Mouse (Mus musculus): Measurements from ENCODE around the gene Gm1123. TPM values are rescaled to one million over a fixed set of nuclear protein-coding genes. Genes with fewer than 3 reads are reported as not detected.

Gene Gm1123
- total RNA-seq, 1 experiment, result not detected

DNA sequence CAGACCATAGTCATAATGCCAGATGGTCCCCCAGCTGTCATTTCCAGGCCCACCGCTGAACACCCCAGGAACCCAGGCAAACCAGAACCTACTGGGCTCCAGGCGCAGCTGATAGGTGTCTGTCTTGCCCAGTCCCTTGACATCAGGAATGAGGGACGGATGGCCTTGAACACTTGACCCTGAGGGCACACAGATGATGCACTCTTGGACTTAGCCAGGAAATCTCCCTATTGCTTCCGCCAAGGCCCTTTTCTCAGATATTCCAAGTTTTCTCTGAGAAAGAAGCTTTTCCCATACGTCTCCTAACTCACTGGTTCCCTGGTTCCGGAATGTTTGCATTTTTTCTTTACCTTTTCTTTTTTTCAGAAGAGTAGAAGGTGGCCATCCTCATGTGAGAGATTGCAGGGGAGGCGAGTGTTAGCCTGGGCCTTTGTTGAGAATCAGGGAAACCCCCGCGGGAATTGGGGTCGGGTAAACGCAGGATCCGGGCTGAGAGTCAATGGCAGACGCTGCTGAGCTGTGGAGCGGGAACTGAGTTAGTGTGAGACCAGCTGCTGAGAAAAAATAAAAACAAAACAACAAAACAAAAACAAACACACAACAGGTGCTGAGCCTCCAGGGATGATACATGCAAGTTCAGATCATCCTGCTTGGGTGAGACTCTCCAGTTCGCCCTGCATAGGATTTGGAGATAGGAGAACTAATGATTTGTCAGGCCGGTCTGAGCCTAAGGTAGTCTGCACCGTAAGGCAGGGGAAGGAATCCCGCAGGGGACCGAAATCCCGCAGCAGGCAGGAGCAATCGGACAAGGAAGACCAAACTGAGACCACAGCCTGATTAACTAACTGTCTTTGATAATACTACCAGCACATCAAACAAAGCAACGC lies 73.7 kb downstream of the Gm1123 start:
- no peak for DNase-seq (ENCODE audit: low read depth, low spot score)
- Histone ChIP-seq H3K9ac (ENCODE audit: insufficient read depth, low read depth, low read length, poor library complexity, severe bottlenecking) (no peak overlapping the region), H3K9me3 (ENCODE audit: control insufficient read depth, insufficient read depth, low read depth, low read length) (no peaks in the 10 kb centered on the region), H3K27ac (ENCODE audit: insufficient read depth, low read depth, low read length, poor library complexity, severe bottlenecking) (no peak overlapping the region), H3K4me3 (ENCODE audit: insufficient read depth in 1 of 2, low read depth in 1 of 2, low read length in 2 of 2, poor library complexity in 1 of 2, severe bottlenecking in 1 of 2) (no peak overlapping the region), H3K36me3 (ENCODE audit: control insufficient read depth, insufficient read depth, low read length, poor library complexity, severe bottlenecking) (no peaks in the 10 kb centered on the region), H3K4me1 (ENCODE audit: control insufficient read depth in 2 of 2, insufficient read depth in 2 of 2, low read length in 2 of 2, poor library complexity in 1 of 2) (no peaks in the 10 kb centered on the region)
- in situ Hi-C loops (cut with MboI; ENCODE audit: low sequenced_read_pairs in 2 of 2, unreplicated experiment in 2 of 2), result no loop called here
- TF ChIP-seq MAFK (IDR thresholded peaks at IDR 0.05; ENCODE audit: insufficient read depth, low read depth, low read length), result no peak
- no peak for TF ChIP-seq CHD2 (IDR thresholded peaks at IDR 0.05; ENCODE audit: low read depth, low read length)
- no peak for TF ChIP-seq HCFC1 (IDR thresholded peaks at IDR 0.05; ENCODE audit: borderline replicate concordance, insufficient read depth, low read length)
- no peak for TF ChIP-seq ZNF384 (IDR thresholded peaks at IDR 0.05; ENCODE audit: low read depth, low read length)
- TF ChIP-seq ZC3H11A (IDR thresholded peaks at IDR 0.05; ENCODE audit: borderline replicate concordance, low read depth, low read length), result no peak

- DNase-seq (ENCODE audit: low read depth, low spot score), result no peak
- no peaks in the 10 kb centered on the region for H3K36me3 ChIP-seq (ENCODE audit: control insufficient read depth, insufficient read depth, low read length, poor library complexity, severe bottlenecking)
- H3K4me3 ChIP-seq (ENCODE audit: insufficient read depth in 1 of 2, low read depth in 1 of 2, low read length in 2 of 2, poor library complexity in 1 of 2, severe bottlenecking in 1 of 2), result no peak overlapping the region
- no peak overlapping the region for H3K9ac ChIP-seq (ENCODE audit: insufficient read depth, low read depth, low read length, poor library complexity, severe bottlenecking)
- in situ Hi-C loops (cut with MboI; ENCODE audit: low sequenced_read_pairs in 2 of 2, unreplicated experiment in 2 of 2), result no loop called here
- no peaks in the 10 kb centered on the region for H3K9me3 ChIP-seq (ENCODE audit: control insufficient read depth, insufficient read depth, low read depth, low read length)
- no peaks in the 10 kb centered on the region for H3K4me1 ChIP-seq (ENCODE audit: control insufficient read depth in 2 of 2, insufficient read depth in 2 of 2, low read length in 2 of 2, poor library complexity in 1 of 2)
- TF ChIP-seq ZC3H11A (IDR thresholded peaks at IDR 0.05; ENCODE audit: borderline replicate concordance, low read depth, low read length), result no peak
- TF ChIP-seq HCFC1 (IDR thresholded peaks at IDR 0.05; ENCODE audit: borderline replicate concordance, insufficient read depth, low read length), result no peak
- no peak for TF ChIP-seq CHD2 (IDR thresholded peaks at IDR 0.05; ENCODE audit: low read depth, low read length)
- no peak for TF ChIP-seq ZNF384 (IDR thresholded peaks at IDR 0.05; ENCODE audit: low read depth, low read length)
- TF ChIP-seq MAFK (IDR thresholded peaks at IDR 0.05; ENCODE audit: insufficient read depth, low read depth, low read length), result no peak
- H3K27ac ChIP-seq (ENCODE audit: insufficient read depth, low read depth, low read length, poor library complexity, severe bottlenecking), result no peak overlapping the region
These were observed 75.2 kb downstream of the Gm1123 start for GRCm38 (mm10) chr9:98960348-98960747.

GRCm38 (mm10) chr9:98959851-98960250 lies 75.7 kb downstream of the Gm1123 start:
- TF ChIP-seq ZC3H11A (IDR thresholded peaks at IDR 0.05; ENCODE audit: borderline replicate concordance, low read depth, low read length), result no peak
- no peak for TF ChIP-seq MAFK (IDR thresholded peaks at IDR 0.05; ENCODE audit: insufficient read depth, low read depth, low read length)
- no peak for TF ChIP-seq HCFC1 (IDR thresholded peaks at IDR 0.05; ENCODE audit: borderline replicate concordance, insufficient read depth, low read length)
- no peak for TF ChIP-seq CHD2 (IDR thresholded peaks at IDR 0.05; ENCODE audit: low read depth, low read length)
- no peak for TF ChIP-seq ZNF384 (IDR thresholded peaks at IDR 0.05; ENCODE audit: low read depth, low read length)
- Histone ChIP-seq H3K9me3 (ENCODE audit: control insufficient read depth, insufficient read depth, low read depth, low read length) (no peaks in the 10 kb centered on the region), H3K4me1 (ENCODE audit: control insufficient read depth in 2 of 2, insufficient read depth in 2 of 2, low read length in 2 of 2, poor library complexity in 1 of 2) (no peaks in the 10 kb centered on the region), H3K36me3 (ENCODE audit: control insufficient read depth, insufficient read depth, low read length, poor library complexity, severe bottlenecking) (no peaks in the 10 kb centered on the region), H3K27ac (ENCODE audit: insufficient read depth, low read depth, low read length, poor library complexity, severe bottlenecking) (no peak overlapping the region), H3K9ac (ENCODE audit: insufficient read depth, low read depth, low read length, poor library complexity, severe bottlenecking) (no peak overlapping the region), H3K4me3 (ENCODE audit: insufficient read depth in 1 of 2, low read depth in 1 of 2, low read length in 2 of 2, poor library complexity in 1 of 2, severe bottlenecking in 1 of 2) (no peak overlapping the region)
- in situ Hi-C loops (cut with MboI; ENCODE audit: low sequenced_read_pairs in 2 of 2, unreplicated experiment in 2 of 2), result loop anchor here in 1 of 2 experiments (10.0 kb wide), 1 partner anchor 915 kb away; the partner anchor contains the start of gene Sox14
- no peak for DNase-seq (ENCODE audit: low read depth, low spot score)

GRCm38 (mm10) chr9:98958628-98959027 lies 76.9 kb downstream of the Gm1123 start:
- no peak for TF ChIP-seq MAFK (IDR thresholded peaks at IDR 0.05; ENCODE audit: insufficient read depth, low read depth, low read length)
- no peak for TF ChIP-seq ZC3H11A (IDR thresholded peaks at IDR 0.05; ENCODE audit: borderline replicate concordance, low read depth, low read length)
- no peak for TF ChIP-seq HCFC1 (IDR thresholded peaks at IDR 0.05; ENCODE audit: borderline replicate concordance, insufficient read depth, low read length)
- TF ChIP-seq ZNF384 (IDR thresholded peaks at IDR 0.05; ENCODE audit: low read depth, low read length), result no peak
- TF ChIP-seq CHD2 (IDR thresholded peaks at IDR 0.05; ENCODE audit: low read depth, low read length), result no peak
- H3K36me3 ChIP-seq (ENCODE audit: control insufficient read depth, insufficient read depth, low read length, poor library complexity, severe bottlenecking), result no peaks in the 10 kb centered on the region
- in situ Hi-C loops (cut with MboI; ENCODE audit: low sequenced_read_pairs in 2 of 2, unreplicated experiment in 2 of 2), result loop anchor here in 1 of 2 experiments (10.0 kb wide), 1 partner anchor 916 kb away; the partner anchor contains the start of gene Sox14
- H3K27ac ChIP-seq (ENCODE audit: insufficient read depth, low read depth, low read length, poor library complexity, severe bottlenecking), result no peak overlapping the region
- no peak for DNase-seq (ENCODE audit: low read depth, low spot score)
- H3K9me3 ChIP-seq (ENCODE audit: control insufficient read depth, insufficient read depth, low read depth, low read length), result no peaks in the 10 kb centered on the region
- no peak overlapping the region for H3K4me3 ChIP-seq (ENCODE audit: insufficient read depth in 1 of 2, low read depth in 1 of 2, low read length in 2 of 2, poor library complexity in 1 of 2, severe bottlenecking in 1 of 2)
- no peaks in the 10 kb centered on the region for H3K4me1 ChIP-seq (ENCODE audit: control insufficient read depth in 2 of 2, insufficient read depth in 2 of 2, low read length in 2 of 2, poor library complexity in 1 of 2)
- H3K9ac ChIP-seq (ENCODE audit: insufficient read depth, low read depth, low read length, poor library complexity, severe bottlenecking), result no peak overlapping the region

Data from ES-E14 (cell line).